Mouse (Mus musculus): ENCODE results near the gene Sox6. TPM values are rescaled to one million over a fixed set of nuclear protein-coding genes. Genes with fewer than 3 reads are reported as not detected.

Sox6 gene
- total and polyA plus RNA-seq, 2 experiments from 2014 or later = 33.7 to 39.8 TPM

DNA sequence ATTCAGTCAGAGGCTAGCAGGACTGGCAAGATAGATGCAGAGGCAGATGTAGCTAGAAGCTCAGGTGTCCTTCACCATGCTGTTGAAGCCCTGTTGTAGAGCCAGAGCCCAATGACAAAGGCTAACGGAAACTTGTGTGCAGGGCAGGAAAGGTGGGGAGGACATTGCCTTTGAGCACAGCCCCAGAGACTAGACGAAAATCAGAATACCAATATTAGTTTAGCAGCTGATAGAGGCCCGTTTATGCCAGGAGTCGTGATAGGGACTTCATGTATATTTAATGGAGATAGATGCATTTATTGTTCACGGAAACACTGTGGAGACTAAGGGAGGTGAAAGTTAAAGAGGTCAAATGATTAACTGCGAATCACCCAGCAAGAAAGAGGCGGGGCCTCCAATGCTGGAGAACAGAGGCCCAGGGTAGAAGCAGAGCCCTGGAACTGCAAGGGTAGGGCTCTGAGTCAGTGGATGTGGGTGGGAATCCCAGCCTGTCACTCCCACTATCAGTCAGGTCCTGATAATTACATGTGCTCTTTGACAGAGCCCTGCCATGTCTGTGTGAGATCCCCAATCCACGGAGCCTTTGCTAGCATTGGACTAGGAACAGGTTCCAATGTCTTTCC, 590.1 kb downstream of the Sox6 start:
- 65% methylated on average over 8 of the region's 8 CpGs for WGBS
- no peak overlapping the region for H3K27ac ChIP-seq

GRCm38 (mm10) chr7:115447091-115447490, 591.5 kb downstream of the Sox6 start:
- H3K4me1 ChIP-seq (ENCODE audit: insufficient read depth, low read length) = 0 out of 2 replicates have a peak, but pooled peaks cover 6% of the 10 kb centered on the region
- H3K27me3 ChIP-seq (ENCODE audit: insufficient read depth, low read length) = no peaks in the 10 kb centered on the region
- WGBS = 71% methylated on average over 3 of the region's 3 CpGs
- no peaks in the 10 kb centered on the region for H3K9me3 ChIP-seq (ENCODE audit: low read length)
- TF ChIP-seq CTCF (IDR thresholded peaks at IDR 0.05; ENCODE audit: low read depth) = no peak
- no peak overlapping the region for H3K4me2 ChIP-seq (ENCODE audit: low read depth, low read length)
- H3K36me3 ChIP-seq (ENCODE audit: insufficient read depth, low read length) = no peaks in the 10 kb centered on the region
- DNase-seq (ENCODE audit: low spot score) (no peak), ATAC-seq (no peak)
- no peak overlapping the region for H3K4me3 ChIP-seq (ENCODE audit: low read length)
- no peak overlapping the region for H3K9ac ChIP-seq (replicated peaks; ENCODE audit: low read length)
- H3K27ac ChIP-seq = no peak overlapping the region

More for the DNA sequence above, 590.1 kb downstream of the Sox6 start:
- Histone ChIP-seq H3K9ac (replicated peaks; ENCODE audit: low read length) (no peak overlapping the region), H3K36me3 (ENCODE audit: insufficient read depth, low read length) (no peaks in the 10 kb centered on the region), H3K27me3 (ENCODE audit: insufficient read depth, low read length) (no peaks in the 10 kb centered on the region), H3K4me3 (ENCODE audit: low read length) (no peak overlapping the region), H3K9me3 (ENCODE audit: low read length) (no peaks in the 10 kb centered on the region), H3K4me1 (ENCODE audit: insufficient read depth, low read length) (0 out of 2 replicates have a peak, but pooled peaks cover 6% of the 10 kb centered on the region), H3K4me2 (ENCODE audit: low read depth, low read length) (no peak overlapping the region)
- ATAC-seq (no peak), DNase-seq (ENCODE audit: low spot score) (no peak)
- no peak for TF ChIP-seq CTCF (IDR thresholded peaks at IDR 0.05; ENCODE audit: low read depth)

DNA sequence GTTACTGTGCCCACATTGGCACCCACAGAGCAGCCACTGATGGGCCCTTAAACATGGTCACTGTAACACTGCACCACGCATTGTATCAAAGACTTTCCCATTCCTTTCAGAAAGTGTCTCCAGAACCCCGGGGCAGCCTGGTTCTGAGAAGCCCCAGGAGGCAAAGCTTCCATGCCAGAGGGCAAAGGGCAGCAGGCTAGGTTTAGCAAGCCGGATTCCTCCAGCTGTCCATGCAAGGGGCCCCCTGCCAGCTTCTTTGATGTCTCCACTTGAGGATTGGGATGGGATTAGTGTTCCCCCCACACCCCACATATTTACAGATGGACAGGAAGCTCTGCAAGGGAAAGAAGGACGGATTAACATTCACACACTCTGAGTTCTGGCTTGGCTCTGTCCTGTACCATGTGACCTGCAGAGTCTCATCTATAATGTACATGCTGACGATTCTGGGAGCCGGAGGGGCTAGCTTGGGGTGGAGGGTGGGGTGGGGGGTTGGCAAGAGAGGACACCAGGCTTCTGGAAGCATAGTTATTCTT, 592.0 kb downstream of the Sox6 start:
- Histone ChIP-seq H3K4me2 (ENCODE audit: low read depth, low read length) (no peak overlapping the region), H3K4me3 (ENCODE audit: low read length) (no peak overlapping the region), H3K27me3 (ENCODE audit: insufficient read depth, low read length) (no peaks in the 10 kb centered on the region), H3K9me3 (ENCODE audit: low read length) (no peaks in the 10 kb centered on the region), H3K36me3 (ENCODE audit: insufficient read depth, low read length) (no peaks in the 10 kb centered on the region), H3K27ac (no peak overlapping the region), H3K4me1 (ENCODE audit: insufficient read depth, low read length) (0 out of 2 replicates have a peak, but pooled peaks cover 6% of the 10 kb centered on the region), H3K9ac (replicated peaks; ENCODE audit: low read length) (no peak overlapping the region)
- ATAC-seq = no peak
- DNase-seq (ENCODE audit: low spot score) = no peak
- no peak for TF ChIP-seq CTCF (IDR thresholded peaks at IDR 0.05; ENCODE audit: low read depth)
- 37% methylated on average over 6 of the region's 6 CpGs for WGBS

- no peak for TF ChIP-seq CTCF (IDR thresholded peaks at IDR 0.05; ENCODE audit: low read depth)
- no peaks in the 10 kb centered on the region for H3K9me3 ChIP-seq (ENCODE audit: low read length)
- ATAC-seq = no peak
- peak; percentile 30 for DNase-seq (ENCODE audit: low spot score)
- H3K4me1 ChIP-seq (ENCODE audit: insufficient read depth, low read length) = no peaks in the 10 kb centered on the region
- H3K9ac ChIP-seq (replicated peaks; ENCODE audit: low read length) = no peak overlapping the region
- no peaks in the 10 kb centered on the region for H3K36me3 ChIP-seq (ENCODE audit: insufficient read depth, low read length)
- no peak overlapping the region for H3K27ac ChIP-seq
- H3K27me3 ChIP-seq (ENCODE audit: insufficient read depth, low read length) = no peaks in the 10 kb centered on the region
- H3K4me2 ChIP-seq (ENCODE audit: low read depth, low read length) = no peak overlapping the region
- H3K4me3 ChIP-seq (ENCODE audit: low read length) = no peak overlapping the region
- 65% methylated on average over 7 of the region's 7 CpGs for WGBS
Observed at GRCm38 (mm10) chr7:115426161-115426982, 612.2 kb downstream of the Sox6 start.

DNA sequence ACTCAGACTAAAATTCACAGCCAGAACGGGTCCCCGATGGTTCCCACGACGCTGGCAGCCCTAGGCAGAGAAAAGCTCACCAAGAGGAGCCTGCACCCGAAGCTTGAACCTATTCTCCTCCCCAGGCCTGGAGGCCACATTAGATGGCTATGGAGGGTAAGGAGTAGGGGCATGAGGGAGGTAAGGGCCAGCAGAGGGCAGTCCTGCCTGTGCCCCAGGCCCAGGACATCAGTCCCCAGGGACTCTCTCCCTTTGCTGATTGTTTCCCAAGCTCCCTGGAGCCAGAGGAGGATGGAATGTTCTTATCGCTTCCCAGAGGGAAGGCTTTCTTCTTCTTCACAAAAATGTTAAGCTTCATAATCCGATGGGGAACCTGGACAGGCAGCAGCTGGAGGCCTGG, 615.8 kb downstream of the Sox6 start:
- no peak overlapping the region for H3K27ac ChIP-seq
- peak; percentile 11; the same call in 1 of the 2 replicates for TF ChIP-seq CTCF (IDR thresholded peaks at IDR 0.05; ENCODE audit: low read depth)
- ATAC-seq = no peak
- H3K9me3 ChIP-seq (ENCODE audit: low read length) = no peaks in the 10 kb centered on the region
- no peaks in the 10 kb centered on the region for H3K4me1 ChIP-seq (ENCODE audit: insufficient read depth, low read length)
- WGBS = 72% methylated on average over 7 of the region's 7 CpGs
- no peak overlapping the region for H3K4me3 ChIP-seq (ENCODE audit: low read length)
- H3K36me3 ChIP-seq (ENCODE audit: insufficient read depth, low read length) = no peaks in the 10 kb centered on the region
- H3K4me2 ChIP-seq (ENCODE audit: low read depth, low read length) = no peak overlapping the region
- H3K9ac ChIP-seq (replicated peaks; ENCODE audit: low read length) = no peak overlapping the region
- H3K27me3 ChIP-seq (ENCODE audit: insufficient read depth, low read length) = no peaks in the 10 kb centered on the region
- no peak for DNase-seq (ENCODE audit: low spot score)

- 55% methylated on average over 12 of the region's 12 CpGs for WGBS
Observed at GRCm38 (mm10) chr7:115420960-115421359, 617.6 kb downstream of the Sox6 start.

More at GRCm38 (mm10) chr7:115420960-115421359, 617.6 kb downstream of the Sox6 start:
- Histone ChIP-seq H3K4me2 (ENCODE audit: low read depth, low read length) (no peak overlapping the region), H3K27ac (no peak overlapping the region), H3K9me3 (ENCODE audit: low read length) (no peaks in the 10 kb centered on the region), H3K36me3 (ENCODE audit: insufficient read depth, low read length) (no peaks in the 10 kb centered on the region), H3K4me1 (ENCODE audit: insufficient read depth, low read length) (no peaks in the 10 kb centered on the region), H3K27me3 (ENCODE audit: insufficient read depth, low read length) (no peaks in the 10 kb centered on the region), H3K4me3 (ENCODE audit: low read length) (no peak overlapping the region), H3K9ac (replicated peaks; ENCODE audit: low read length) (no peak overlapping the region)
- DNase-seq (ENCODE audit: low spot score) (peak; percentile 5), ATAC-seq (no peak)
- no peak for TF ChIP-seq CTCF (IDR thresholded peaks at IDR 0.05; ENCODE audit: low read depth)

Other genes starting within 250 kb of the Sox6 start
- 142 and 148 TPM in 2 replicates for gene 1110004F10Rik, start 601 bp upstream of the Sox6 start, total RNA-seq (2014; rRNA removed)
- gene 1110004F10Rik, start 601 bp upstream of the Sox6 start, polyA plus RNA-seq (2015; fragmentation: Nextera tagmentation; extraction: Ambion mirVana) = 329 and 335 TPM in 2 replicates
- gene Gm4353, start 45.8 kb upstream of the Sox6 start, total RNA-seq (2014; rRNA removed) = 0.14 and 1.3 TPM in 2 replicates
- 0.63 and 0.79 TPM in 2 replicates for gene Gm4353, start 45.8 kb upstream of the Sox6 start, polyA plus RNA-seq (2015; fragmentation: Nextera tagmentation; extraction: Ambion mirVana)